Mouse (Mus musculus) cerebellum, adult 11-12 months (tissue): ENCODE measurements at regions not wholly inside any gene's neighbourhood (a gene's known extent, or its start where the extent isn't known, plus 50 kb on each side); places are given as distances from the start of the nearest gene placed in this dataset.

Experiments
- DNase-seq: peaks from one replicate; pipeline ENCODE4 v3.0.0; 2022

GRCm38 (mm10) chr8:77774551-77775335, 50.5 kb upstream of the Ednra start:
- no peak for DNase-seq

GRCm38 (mm10) chr8:77775526-77775925, 51.3 kb upstream of the Ednra start:
- DNase-seq, result no peak

GRCm38 (mm10) chr8:77777597-77777996, 53.3 kb upstream of the Ednra start:
- no peak for DNase-seq

- DNase-seq, result no peak
Observed at GRCm38 (mm10) chr8:77785676-77786255, 61.5 kb upstream of the Ednra start.

- DNase-seq, result no peak
Observed at GRCm38 (mm10) chr8:77794911-77795310, 70.6 kb upstream of the Ednra start.

DNA sequence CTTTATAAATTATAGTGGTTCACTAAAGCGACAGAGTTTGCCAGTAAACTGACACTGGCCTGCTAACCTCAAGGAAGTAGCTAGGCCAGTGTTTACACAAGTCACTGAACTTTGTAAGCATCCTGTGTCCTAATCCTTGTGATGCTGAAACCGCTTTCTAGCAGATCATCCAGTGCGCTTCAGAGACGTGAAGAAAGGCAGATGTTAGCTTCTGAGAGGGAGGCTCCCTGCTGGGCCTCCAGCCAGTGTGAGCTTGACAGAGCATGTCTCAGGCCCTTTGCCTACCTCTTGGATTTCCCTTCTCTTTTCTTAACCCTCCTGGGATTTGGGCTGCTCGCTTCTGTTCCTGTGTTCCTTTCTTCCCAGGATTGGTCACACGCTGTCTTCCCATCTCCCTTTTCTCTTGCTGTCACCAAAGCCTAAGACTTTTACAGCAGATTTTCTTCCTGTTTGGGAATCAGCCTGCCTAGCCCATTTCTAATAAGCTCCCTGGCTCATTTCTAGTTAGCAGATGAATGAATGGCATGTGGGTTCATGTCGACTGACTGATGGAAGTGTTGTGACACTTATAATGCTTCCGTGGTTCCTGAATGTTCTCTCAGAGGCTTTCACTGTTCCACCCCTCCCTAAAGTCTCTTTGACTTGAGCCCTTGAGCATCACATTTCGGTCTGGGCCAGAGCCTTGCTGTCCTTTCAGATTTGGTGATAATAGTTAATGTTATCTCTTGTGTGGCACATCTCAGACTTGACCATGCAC, 79.1 kb upstream of the Ednra start:
- DNase-seq, result no peak

GRCm38 (mm10) chr8:77804536-77804935, 80.3 kb upstream of the Ednra start:
- no peak for DNase-seq

DNA sequence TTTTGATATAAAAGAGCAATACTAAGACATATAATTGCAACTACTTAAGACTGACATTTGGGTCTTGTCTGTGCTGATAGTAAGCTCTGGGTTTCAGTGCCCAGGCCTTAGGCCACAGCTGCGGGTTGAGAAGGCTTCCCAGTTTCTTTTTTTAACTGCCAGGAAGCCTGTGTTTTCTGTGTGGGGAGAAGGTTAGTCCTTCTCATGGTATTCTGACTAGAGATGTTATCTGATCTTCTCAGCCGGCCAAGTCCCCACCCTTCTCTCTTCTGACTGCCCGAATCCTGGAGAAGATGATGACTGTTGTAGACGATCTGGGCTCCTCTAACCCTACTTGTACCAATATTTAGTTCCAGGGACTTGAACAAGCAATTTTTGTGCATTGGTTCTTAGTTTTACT, 80.7 kb upstream of the Ednra start:
- DNase-seq, result no peak

GRCm38 (mm10) chr8:77805657-77806056, 81.4 kb upstream of the Ednra start:
- no peak for DNase-seq

GRCm38 (mm10) chr8:77814796-77815647, 90.8 kb upstream of the Ednra start:
- no peak for DNase-seq

DNA sequence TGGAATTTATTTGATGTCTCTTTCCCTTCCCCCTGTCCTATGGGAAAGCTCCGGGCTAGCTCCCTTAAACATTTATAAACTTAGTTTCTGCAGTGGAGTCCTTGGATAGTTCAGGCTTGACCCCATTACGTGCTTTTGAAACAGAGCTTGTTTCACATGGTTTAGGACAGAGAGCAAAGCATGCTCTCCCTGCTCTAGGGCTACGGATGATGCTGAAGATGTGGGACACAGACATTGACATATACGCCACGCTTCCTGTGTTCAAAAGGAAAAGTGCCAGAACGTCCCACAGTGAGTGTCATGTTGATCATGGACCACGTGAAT, 91.3 kb upstream of the Ednra start:
- no peak for DNase-seq

DNA sequence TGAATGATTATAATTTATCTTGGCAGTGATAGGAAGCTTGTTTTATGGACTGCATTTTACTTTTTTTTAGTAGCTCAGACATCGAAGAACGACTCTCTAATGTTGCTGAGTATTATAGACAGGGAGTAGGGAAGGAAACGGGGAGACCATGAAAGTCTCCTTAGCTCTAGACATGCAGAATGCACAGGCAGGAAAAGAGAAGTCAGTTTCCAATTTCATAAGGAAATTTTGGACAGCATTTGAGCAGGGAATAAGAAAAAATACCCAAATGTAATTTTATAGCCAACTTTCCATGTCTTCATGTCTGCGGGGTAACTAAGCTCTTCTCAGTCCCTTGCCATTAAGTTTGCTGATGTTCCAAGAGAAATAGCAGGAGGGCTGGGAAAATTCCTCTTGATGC, 92.0 kb upstream of the Ednra start:
- no peak for DNase-seq

DNA sequence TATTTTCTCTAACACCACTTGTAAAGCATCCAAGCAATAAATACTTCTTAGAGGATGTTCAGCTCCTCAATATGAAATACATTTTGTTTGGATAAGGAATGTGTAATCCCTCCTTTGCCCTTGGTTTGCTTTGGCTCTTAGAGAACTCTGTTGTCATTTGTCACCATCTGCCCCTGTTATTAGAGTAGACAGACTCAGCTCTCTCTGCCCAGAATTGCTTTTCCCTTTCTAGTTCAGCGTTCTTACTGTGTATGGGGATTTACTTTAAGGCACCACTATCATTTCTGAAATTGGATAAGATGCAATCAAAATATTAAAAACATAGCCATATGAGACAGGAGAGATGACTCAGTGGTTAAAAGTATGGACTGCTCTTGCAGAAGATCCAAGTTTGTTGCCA, 101.5 kb upstream of the Ednra start:
- no peak for DNase-seq

GRCm38 (mm10) chr8:77826255-77826654, 102.0 kb upstream of the Ednra start:
- no peak for DNase-seq

DNA sequence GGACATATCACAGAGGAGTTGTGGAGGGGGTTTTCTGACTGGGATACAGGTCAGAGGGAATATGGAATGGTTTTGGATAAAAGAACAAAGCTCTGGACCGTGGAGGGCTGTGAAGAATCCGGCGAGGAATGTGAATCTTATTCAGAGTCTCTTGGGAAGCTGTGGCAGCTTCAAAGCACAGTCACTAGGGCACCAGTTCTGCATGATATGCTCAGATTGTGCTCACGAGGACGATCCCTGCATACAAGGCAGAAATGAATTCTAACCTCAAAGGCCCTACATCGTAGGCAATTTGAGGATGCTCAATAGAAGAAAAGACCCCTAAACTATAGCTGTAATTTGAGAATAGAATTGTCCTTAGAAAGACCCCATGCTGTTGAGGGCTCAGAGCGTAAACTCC, 103.8 kb upstream of the Ednra start:
- DNase-seq, result no peak

- no peak for DNase-seq
Observed at GRCm38 (mm10) chr8:77829126-77829748, 105.0 kb upstream of the Ednra start.

DNA sequence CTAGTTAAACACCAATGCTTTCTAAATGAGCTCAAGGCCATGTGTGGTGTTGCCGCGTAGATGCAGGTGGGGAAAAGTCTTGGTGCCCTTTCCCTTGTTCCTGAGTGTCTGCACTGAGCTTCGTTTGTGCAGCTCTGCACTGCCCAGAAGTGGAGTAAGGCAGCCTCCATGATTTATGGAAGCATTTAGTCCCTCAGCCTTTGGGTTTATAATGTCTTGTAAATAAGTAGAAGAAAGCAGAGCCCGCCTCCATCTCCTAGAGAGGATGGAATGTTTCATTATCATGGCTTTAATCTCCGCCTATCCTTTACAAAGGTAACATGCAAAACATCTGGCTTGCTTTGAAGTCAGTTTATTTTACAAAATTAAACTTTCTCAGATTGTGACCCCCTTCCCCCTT, 105.5 kb upstream of the Ednra start:
- DNase-seq, result no peak

GRCm38 (mm10) chr8:77834283-77834682, 110.0 kb upstream of the Ednra start:
- DNase-seq, result no peak

GRCm38 (mm10) chr8:77836902-77837489, 112.7 kb upstream of the Ednra start:
- DNase-seq, result no peak

DNA sequence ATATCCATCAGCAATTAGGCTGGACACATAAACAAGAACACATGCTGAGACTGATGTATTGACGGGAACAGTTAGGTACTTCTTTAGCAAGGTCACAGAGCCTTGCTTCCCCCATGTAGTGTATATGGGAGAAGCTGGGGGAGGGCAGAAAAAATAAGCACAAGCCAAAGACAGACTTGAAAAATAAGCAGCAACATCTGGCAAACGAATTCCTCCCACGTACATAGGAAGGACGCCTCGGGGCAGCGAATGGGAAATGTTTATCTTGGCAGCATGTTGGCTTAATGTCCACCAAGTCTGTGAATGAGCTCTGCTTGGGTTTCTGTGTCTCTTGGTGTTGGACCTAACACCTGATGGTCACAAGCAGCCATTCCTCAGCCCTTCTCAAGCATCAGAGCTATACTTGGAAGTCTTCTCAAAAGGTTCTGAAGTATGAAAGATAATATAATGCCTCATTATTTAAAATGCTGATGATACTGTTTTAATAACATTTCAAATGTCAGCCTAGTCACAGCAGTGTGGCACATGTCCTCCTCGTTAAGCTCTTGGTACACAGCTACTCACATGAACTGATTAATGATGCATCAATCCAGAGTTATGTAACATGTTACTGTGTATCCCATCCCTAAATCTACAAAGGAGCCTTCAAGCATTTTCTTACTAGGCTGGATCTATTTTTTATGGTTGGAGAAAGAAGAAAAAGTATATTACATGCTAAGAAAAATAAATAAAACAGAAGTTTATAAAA, 118.3 kb upstream of the Ednra start:
- DNase-seq, result no peak

DNA sequence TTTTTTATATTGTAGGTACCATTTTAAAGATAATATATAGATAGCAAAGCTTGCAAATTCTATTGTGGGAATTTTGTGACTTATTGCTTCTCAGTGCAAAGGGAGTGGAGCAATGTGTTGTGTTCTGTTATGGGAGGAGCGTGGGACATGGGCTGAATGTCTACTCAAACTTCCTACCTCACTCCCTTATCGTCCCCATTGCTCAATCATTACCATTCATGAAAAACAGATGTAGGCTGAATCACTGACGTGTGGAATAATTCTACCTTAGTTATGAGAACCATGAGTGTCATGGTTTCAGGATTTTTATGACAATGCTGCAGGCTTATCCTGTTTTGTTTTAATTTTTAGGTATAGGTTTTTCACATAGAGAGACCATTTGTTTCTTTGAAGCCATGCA, 119.0 kb upstream of the Ednra start:
- DNase-seq, result no peak

GRCm38 (mm10) chr8:77850523-77850922, 126.3 kb upstream of the Ednra start:
- no peak for DNase-seq
